Mouse (Mus musculus) limb, embryonic 14.5 days (tissue): ENCODE measurements around the gene Crlf3. TPM values are rescaled to one million over a fixed set of nuclear protein-coding genes. Genes with fewer than 3 reads are reported as not detected.
"Not testable (repeated sequence)": the region's sequence is repeated elsewhere in the genome, so short reads cannot be mapped to it uniquely, and the experiment has no call there.

Experiments used
- ATAC-seq: fragments of 200-750 bp; cut with Nextera tagmentation; 2 replicates; pipeline ENCODE4 v1.8.0; 2017; ENCODE audit warnings: low read depth, moderate number of reproducible peaks, moderate TSS enrichment; ENCODE audit not compliant: low FRiP score
- DNase-seq: peaks from one replicate; pipeline ENCODE4 v3.0.0-alpha.2; 2015; ENCODE audit warnings: low spot score
- H3K27ac ChIP-seq: fragments of 300-500 bp; sonication (generic); replicated peaks from 2 replicates; pipeline ENCODE4 v1.5.1; 2014; ENCODE audit warnings: low read depth, mild to moderate bottlenecking, low read length, moderate library complexity, mixed read lengths
- H3K27me3 ChIP-seq: fragments of 300-500 bp; sonication (generic); 2 replicates; pipeline ENCODE4 v1.6.1; 2014; ENCODE audit warnings: low read length, mixed read lengths; ENCODE audit not compliant: control insufficient read depth, insufficient read depth
- H3K36me3 ChIP-seq: fragments of 300-500 bp; sonication (generic); 2 replicates; pipeline ENCODE4 v1.6.1; 2014; ENCODE audit warnings: mild to moderate bottlenecking, low read length, moderate library complexity, mixed read lengths; ENCODE audit not compliant: control insufficient read depth, insufficient read depth
- H3K4me1 ChIP-seq: fragments of 300-500 bp; sonication (generic); 2 replicates; pipeline ENCODE4 v1.6.1; 2014; ENCODE audit warnings: antibody characterized with exemption, low read length, mixed read lengths; ENCODE audit not compliant: control insufficient read depth, insufficient read depth
- H3K4me2 ChIP-seq: fragments of 300-500 bp; sonication (generic); replicated peaks from 2 replicates; pipeline ENCODE4 v1.6.1; 2014; ENCODE audit warnings: low read depth, mild to moderate bottlenecking, low read length, moderate library complexity; ENCODE audit not compliant: severe bottlenecking
- H3K4me3 ChIP-seq: fragments of 300-500 bp; sonication (generic); replicated peaks from 2 replicates; pipeline ENCODE4 v1.5.1; 2014; ENCODE audit warnings: low read length
- H3K9ac ChIP-seq: fragments of 300-500 bp; sonication (generic); 2 replicates; pipeline ENCODE4 v1.6.1; 2014; ENCODE audit warnings: mild to moderate bottlenecking, low read depth, low read length, moderate library complexity; ENCODE audit not compliant: severe bottlenecking
- H3K9me3 ChIP-seq: fragments of 300-500 bp; sonication (generic); 2 replicates; pipeline ENCODE4 v1.6.1; 2016; ENCODE audit warnings: low read length; ENCODE audit not compliant: control insufficient read depth
- POLR2A ChIP-seq: fragments of 200-500 bp; IDR thresholded peaks from 2 replicates; pipeline ENCODE4 v1.8.0; 2012; ENCODE audit warnings: inconsistent platforms, mild to moderate bottlenecking, moderate library complexity, borderline replicate concordance; ENCODE audit not compliant: insufficient read depth, insufficient read length; ENCODE audit errors: extremely low read depth
- WGBS: fragments of 180-500 bp; shearing (Covaris S2); extraction: QIAGEN DNeasy Blood & Tissue Kit; methylation state at CpG from one replicate; pipeline ENCODE4 v1.1.7; 2014; 5-methylcytosine and 5-hydroxymethylcytosine counted together
- polyA plus RNA-seq, 2 experiments: library from polyadenylated mRNA; depleted of rRNA in 1 of 2; stranded (reverse) in 1 of 2; unstranded in 1 of 2; fragments of >200 nt; fragmentation: Nextera tagmentation in 1 of 2; extraction: Ambion mirVana in 1 of 2; gene quantifications; 2 replicates each; pipeline versions ENCODE4 v1.2.1 to v1.2.3; 2012 to 2014

The Crlf3 gene
- polyA plus RNA-seq, 2 experiments: 34.9 to 44.1 TPM

DNA sequence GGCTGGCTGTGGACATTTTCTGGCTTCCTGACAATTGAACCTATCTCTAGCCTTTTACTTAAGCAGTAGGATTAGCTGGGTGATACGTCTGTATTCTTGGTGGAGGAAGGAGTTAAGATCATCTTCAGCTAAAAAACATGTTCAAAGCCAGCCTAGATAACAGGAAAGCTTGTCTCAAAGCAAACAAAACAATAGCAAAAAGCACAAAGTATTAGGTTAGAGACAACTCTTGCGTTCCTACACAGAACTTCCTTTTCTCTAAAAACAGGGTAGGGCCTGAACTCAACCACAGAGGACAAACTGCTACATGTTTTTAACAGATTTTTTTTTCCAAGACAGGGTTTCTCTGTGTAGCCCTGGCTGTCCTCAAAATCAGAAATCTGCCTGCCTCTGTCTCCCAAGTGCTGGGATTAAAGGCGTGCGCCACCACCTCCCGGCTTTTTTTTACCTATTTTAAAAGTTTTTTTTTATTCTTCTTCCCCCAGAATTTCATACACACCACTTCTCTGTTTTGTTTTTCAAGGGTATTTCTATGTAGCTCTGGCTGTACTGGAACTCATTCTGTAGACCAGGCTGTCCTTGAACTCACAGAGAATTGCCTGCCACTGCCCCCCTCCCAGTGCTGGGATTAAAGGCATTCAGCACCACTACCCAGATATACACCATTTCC, 5.0 kb downstream of the Crlf3 start:
- H3K36me3 ChIP-seq: peaks cover 6% of the 10 kb centered on the region; the same call in 1 of the 2 replicates
- 93% methylated on average over 5 of the region's 5 CpGs for WGBS
- H3K27ac ChIP-seq: no peak overlapping the region
- no peak for TF ChIP-seq POLR2A
- no peak overlapping the region for H3K4me2 ChIP-seq
- H3K27me3 ChIP-seq: no peaks in the 10 kb centered on the region
- DNase-seq: no peak
- H3K4me3 ChIP-seq: no peak overlapping the region
- H3K9ac ChIP-seq: no peak overlapping the region
- peaks cover 4% of the 10 kb centered on the region; the same call in 1 of the 2 replicates for H3K4me1 ChIP-seq
- H3K9me3 ChIP-seq: no peaks in the 10 kb centered on the region
- ATAC-seq: no peak

DNA sequence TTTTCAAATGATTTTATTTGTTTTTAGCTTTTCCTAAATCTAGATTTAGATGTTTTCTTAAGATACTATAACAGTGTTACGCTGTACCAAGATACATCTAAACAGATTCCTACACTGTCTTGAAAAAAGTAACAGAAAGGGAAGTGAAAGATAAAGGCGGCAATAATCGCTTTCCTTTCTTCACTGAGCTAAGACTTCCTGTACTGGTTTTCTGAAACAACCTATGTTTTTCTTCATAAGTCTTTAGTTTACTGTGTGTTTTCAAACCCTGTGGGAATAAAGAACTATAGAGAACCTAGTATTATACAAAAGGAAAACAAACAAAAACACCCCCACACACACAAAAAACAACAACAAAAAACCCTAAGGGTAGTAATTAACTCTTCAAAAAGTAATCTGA, 8.4 kb downstream of the Crlf3 start:
- no peak overlapping the region for H3K4me3 ChIP-seq
- H3K4me1 ChIP-seq: no peaks in the 10 kb centered on the region
- H3K4me2 ChIP-seq: no peak overlapping the region
- no peak for DNase-seq
- 88% methylated on average over 3 of the region's 3 CpGs for WGBS
- no peaks in the 10 kb centered on the region for H3K27me3 ChIP-seq
- no peaks in the 10 kb centered on the region for H3K9me3 ChIP-seq
- no peak for ATAC-seq
- H3K9ac ChIP-seq: no peak overlapping the region
- no peaks in the 10 kb centered on the region; the same call in 1 of the 2 replicates for H3K36me3 ChIP-seq
- no peak overlapping the region for H3K27ac ChIP-seq
- TF ChIP-seq POLR2A: no peak

DNA sequence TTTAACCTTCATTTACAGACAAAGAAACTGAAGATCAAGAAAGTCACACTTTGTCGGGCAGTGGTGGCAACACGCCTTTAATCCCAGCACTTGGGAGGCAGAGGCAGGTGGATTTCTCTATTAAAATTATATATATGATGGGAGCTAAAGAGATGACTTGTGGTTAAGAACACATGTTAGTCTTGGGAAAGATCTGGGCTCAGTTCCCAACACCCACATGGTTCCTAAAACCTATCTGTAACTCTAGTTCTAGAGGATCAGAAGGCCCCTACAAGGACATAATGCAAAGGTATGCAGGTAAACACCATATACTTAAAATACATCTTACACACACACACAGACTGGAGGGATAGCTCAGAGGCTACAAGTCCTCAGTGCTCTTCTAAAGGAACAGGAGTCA, 9.8 kb downstream of the Crlf3 start:
- no peak for DNase-seq
- no peak overlapping the region for H3K4me2 ChIP-seq
- H3K9ac ChIP-seq: no peak overlapping the region
- no peak overlapping the region for H3K4me3 ChIP-seq
- H3K36me3 ChIP-seq: no peaks in the 10 kb centered on the region; the same call in 1 of the 2 replicates
- TF ChIP-seq POLR2A: no peak
- 98% methylated on average over 2 of the region's 2 CpGs for WGBS
- H3K27me3 ChIP-seq: no peaks in the 10 kb centered on the region
- no peak overlapping the region for H3K27ac ChIP-seq
- no peak for ATAC-seq
- no peaks in the 10 kb centered on the region for H3K9me3 ChIP-seq
- no peaks in the 10 kb centered on the region for H3K4me1 ChIP-seq

DNA sequence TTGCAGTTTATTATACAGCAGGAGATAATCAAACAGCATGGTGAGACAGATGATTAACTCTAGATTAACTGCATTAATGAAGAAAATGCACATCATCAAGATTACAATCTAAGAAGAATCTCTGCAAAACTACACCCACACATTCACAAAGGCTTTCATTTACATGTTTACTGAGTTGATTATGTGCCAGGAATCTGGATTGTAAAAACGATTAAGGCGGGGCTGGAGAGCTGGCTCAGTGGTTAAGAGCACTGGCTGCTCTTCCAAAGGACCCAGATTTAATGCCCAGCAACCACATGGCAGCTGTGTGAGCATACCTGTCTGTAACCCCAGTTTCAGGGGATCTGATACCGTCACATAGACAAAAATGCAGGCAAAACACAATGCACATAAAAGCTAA, 11.0 kb downstream of the Crlf3 start:
- no peak for ATAC-seq
- no peak for TF ChIP-seq POLR2A
- 57% methylated on average over 3 of the region's 3 CpGs for WGBS

DNA sequence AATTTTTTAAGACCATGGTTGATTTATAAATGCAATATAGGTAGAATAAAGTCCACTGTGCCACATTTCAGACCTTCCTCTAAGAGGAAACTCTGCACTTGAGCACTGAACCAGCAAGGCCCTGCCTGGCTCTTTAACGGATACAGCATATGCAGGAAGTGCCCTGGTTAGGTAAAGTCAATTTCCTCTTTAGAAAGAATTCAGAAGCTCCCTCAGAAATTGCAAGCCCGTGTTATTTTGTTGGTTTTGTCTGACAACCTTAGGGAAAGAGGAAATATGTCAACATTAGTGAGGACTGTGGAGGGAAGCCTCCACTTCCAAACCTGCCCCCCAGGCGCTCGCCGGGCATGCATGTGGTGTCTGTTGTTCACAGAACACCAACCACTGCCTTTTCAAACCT, 13.2 kb downstream of the Crlf3 start:
- no peak for TF ChIP-seq POLR2A
- DNase-seq: no peak
- no peak for ATAC-seq

More for the DNA sequence above, 11.0 kb downstream of the Crlf3 start:
- no peak for DNase-seq
- H3K4me3 ChIP-seq: no peak overlapping the region
- H3K9ac ChIP-seq: no peak overlapping the region
- no peak overlapping the region for H3K27ac ChIP-seq
- H3K36me3 ChIP-seq: no peaks in the 10 kb centered on the region; the same call in 1 of the 2 replicates
- no peaks in the 10 kb centered on the region for H3K27me3 ChIP-seq
- H3K4me2 ChIP-seq: no peak overlapping the region
- no peaks in the 10 kb centered on the region for H3K4me1 ChIP-seq
- no peaks in the 10 kb centered on the region for H3K9me3 ChIP-seq

DNA sequence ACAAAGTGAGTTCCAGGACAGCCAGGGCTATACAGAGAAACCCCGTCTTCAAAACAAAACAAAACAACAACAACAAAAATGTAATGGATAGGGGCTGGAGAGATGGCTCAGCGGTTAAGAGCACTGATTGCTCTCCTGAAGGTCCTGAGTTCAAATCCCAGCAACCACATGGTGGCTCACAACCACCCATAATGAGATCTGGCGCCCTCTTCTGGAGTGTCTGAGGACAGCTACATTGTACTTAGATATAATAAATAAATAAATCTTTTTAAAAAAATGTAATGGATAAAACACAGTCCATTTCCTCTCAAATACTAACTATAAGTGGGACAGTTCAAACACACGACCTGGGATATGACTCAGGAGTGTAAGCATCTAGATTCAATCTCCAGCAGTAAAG, 14.4 kb downstream of the Crlf3 start:
- H3K27ac ChIP-seq, H3K27me3 ChIP-seq, H3K4me1 ChIP-seq, DNase-seq, ATAC-seq, H3K4me3 ChIP-seq, H3K9me3 ChIP-seq, H3K4me2 ChIP-seq, H3K9ac ChIP-seq: not testable (repeated sequence)
- 87% methylated on average over 4 of the region's 4 CpGs for WGBS
- H3K36me3 ChIP-seq: peaks cover 15% of the 10 kb centered on the region

More for the DNA sequence above, 13.2 kb downstream of the Crlf3 start:
- Histone ChIP-seq H3K36me3 (peaks cover 10% of the 10 kb centered on the region; the same call in 1 of the 2 replicates), H3K4me1 (no peaks in the 10 kb centered on the region), H3K27ac (no peak overlapping the region), H3K9me3 (no peaks in the 10 kb centered on the region), H3K4me3 (no peak overlapping the region), H3K4me2 (no peak overlapping the region), H3K27me3 (no peaks in the 10 kb centered on the region), H3K9ac (no peak overlapping the region)
- 80% methylated on average over 5 of the region's 5 CpGs for WGBS
